Mouse (Mus musculus) heart, adult 2 months (tissue): ENCODE measurements around the gene Papola.

ENCODE experiments used
- CTCF ChIP-seq: fragments of 200-600 bp; IDR thresholded peaks from 2 replicates; pipeline ENCODE4 v1.8.1; 2022; ENCODE audit warnings: antibody characterized with exemption, mild to moderate bottlenecking, moderate library complexity
- EP300 ChIP-seq: fragments of 200-500 bp; IDR thresholded peaks from 2 replicates; pipeline ENCODE4 v1.6.1; 2011; ENCODE audit warnings: low read depth, low read length, control low read depth; ENCODE audit not compliant: insufficient read depth

- no peak for TF ChIP-seq CTCF
- no peak for TF ChIP-seq EP300
Measured at GRCm38 (mm10) chr12:105867646-105868045, 83.2 kb downstream of the Papola start.
